Mouse (Mus musculus): ENCODE results near the gene Gm4881.

DNA sequence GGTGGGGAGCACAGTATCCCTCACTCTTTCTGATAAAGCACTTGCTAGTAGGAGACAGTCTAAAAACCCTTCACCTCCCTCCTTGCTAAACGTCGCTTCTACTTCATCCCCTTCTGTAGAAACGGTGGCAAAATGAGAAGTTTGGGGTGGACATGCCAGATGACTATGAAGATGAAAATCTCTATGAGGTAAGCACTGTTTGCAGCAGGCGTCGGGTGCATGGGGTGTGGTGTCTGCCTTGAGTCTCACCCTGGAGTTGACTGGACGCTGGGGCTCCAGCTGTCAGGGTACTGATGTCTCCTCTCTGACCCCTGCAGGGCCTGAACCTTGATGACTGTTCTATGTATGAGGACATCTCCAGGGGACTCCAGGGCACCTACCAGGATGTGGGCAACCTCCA is 43.2 kb downstream of the Gm4881 start:
- TF ChIP-seq MAX (IDR thresholded peaks at IDR 0.05) (no peak), CTCF (IDR thresholded peaks at IDR 0.05; ENCODE audit: control insufficient read depth, insufficient read depth, insufficient read length) (no peak), USF1 (IDR thresholded peaks at IDR 0.05; ENCODE audit: low read depth) (no peak), MYOG (IDR thresholded peaks at IDR 0.05; ENCODE audit: control insufficient read depth, extremely low read depth, insufficient read length) (no peak)
